In the genomic region with DNA sequence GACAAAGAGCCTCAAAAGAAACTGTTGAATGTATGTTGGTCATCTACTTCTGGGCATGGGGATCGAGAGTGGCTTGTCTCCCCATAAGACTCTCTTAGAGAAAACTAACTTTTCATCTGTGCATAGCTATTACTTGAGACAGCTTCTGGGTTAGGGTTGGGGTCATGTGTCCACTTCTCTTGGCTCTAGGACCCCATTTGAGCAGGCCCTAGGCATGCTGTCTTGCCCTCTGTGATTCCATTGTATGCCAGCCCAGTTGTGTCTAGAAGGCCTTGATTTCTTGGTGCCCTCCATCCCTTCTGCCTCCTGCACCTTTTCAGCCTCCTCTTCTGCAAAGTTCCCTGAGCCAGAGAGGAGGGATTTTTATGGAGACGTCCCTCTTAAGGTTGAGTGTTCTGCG, we compare ENCODE assay signal across 29 mouse cellular contexts.
"Had no signal": no experiment of that assay in that cellular context is flagged by ENCODE, and none has a peak within 500 bp of the region (broad histone marks: within the 10 kb centered on the region; RNA-seq: fewer than 3 reads in every experiment).

No protein-coding gene starts in this region.

- H3K27me3 ChIP-seq: limb, embryonic 12.5 days; limb, embryonic 13.5 days; limb, embryonic 15.5 days; liver, embryonic 12.5 days; liver, embryonic 13.5 days; liver, embryonic 15.5 days; lung, embryonic 15.5 days; midbrain, embryonic 12.5 days; midbrain, embryonic 13.5 days; midbrain, embryonic 15.5 days had no signal

- H3K4me1 ChIP-seq: limb, embryonic 10.5 days; limb, embryonic 12.5 days; limb, embryonic 13.5 days; limb, embryonic 15.5 days; liver, embryonic 12.5 days; liver, embryonic 13.5 days; liver, embryonic 15.5 days; lung, embryonic 15.5 days; megakaryocyte, embryonic 14.5 days; midbrain, embryonic 10.5 days; midbrain, embryonic 12.5 days; midbrain, embryonic 13.5 days; midbrain, embryonic 15.5 days had no signal

- H3K36me3 ChIP-seq: limb, embryonic 10.5 days; limb, embryonic 12.5 days; limb, embryonic 13.5 days; limb, embryonic 15.5 days; liver, embryonic 12.5 days; liver, embryonic 13.5 days; liver, embryonic 15.5 days; lung, embryonic 15.5 days; midbrain, embryonic 10.5 days; midbrain, embryonic 12.5 days; midbrain, embryonic 13.5 days; midbrain, embryonic 15.5 days had no signal

- H3K4me2 ChIP-seq: limb, embryonic 12.5 days; limb, embryonic 13.5 days; limb, embryonic 15.5 days; liver, embryonic 11.5 days; liver, embryonic 12.5 days; liver, embryonic 13.5 days; liver, embryonic 15.5 days; lung, embryonic 14.5 days; lung, embryonic 15.5 days; midbrain, embryonic 11.5 days; midbrain, embryonic 12.5 days; midbrain, embryonic 13.5 days; midbrain, embryonic 15.5 days had no signal

- H3K27ac ChIP-seq: limb, embryonic 10.5 days; limb, embryonic 12.5 days; limb, embryonic 13.5 days; limb, embryonic 15.5 days; liver, embryonic 12.5 days; liver, embryonic 13.5 days; liver, embryonic 14.5 days; liver, embryonic 15.5 days; lung, embryonic 15.5 days; macrophage; midbrain, embryonic 10.5 days; midbrain, embryonic 12.5 days; midbrain, embryonic 13.5 days; midbrain, embryonic 15.5 days had no signal

- H3K9ac ChIP-seq: limb, embryonic 12.5 days; limb, embryonic 13.5 days; limb, embryonic 15.5 days; liver, embryonic 12.5 days; liver, embryonic 13.5 days; liver, embryonic 14.5 days; liver, embryonic 15.5 days; liver, postnatal 0 days; lung, embryonic 14.5 days; lung, embryonic 15.5 days; midbrain, embryonic 12.5 days; midbrain, embryonic 13.5 days; midbrain, embryonic 15.5 days had no signal

- H3K9me3 ChIP-seq: limb, embryonic 10.5 days; limb, embryonic 12.5 days; limb, embryonic 13.5 days; limb, embryonic 15.5 days; liver, embryonic 12.5 days; liver, embryonic 13.5 days; liver, embryonic 15.5 days; lung, embryonic 15.5 days; midbrain, embryonic 10.5 days; midbrain, embryonic 12.5 days; midbrain, embryonic 13.5 days; midbrain, embryonic 15.5 days had no signal

- H3K4me3 ChIP-seq: limb, embryonic 10.5 days; limb, embryonic 12.5 days; limb, embryonic 13.5 days; limb, embryonic 15.5 days; liver, embryonic 12.5 days; liver, embryonic 13.5 days; liver, embryonic 15.5 days; lung, embryonic 15.5 days; megakaryocyte, embryonic 14.5 days; midbrain, embryonic 10.5 days; midbrain, embryonic 12.5 days; midbrain, embryonic 13.5 days; midbrain, embryonic 15.5 days; myocyte had no signal

- DNase-seq: left cerebral cortex, postnatal 4 days; liver; liver, embryonic 13.5 days; liver, postnatal 0 days; lung, adult 18-20 months; lung, adult 2 months; lung, embryonic 14.5 days; lung, postnatal 10 days; lung, postnatal 14 days; lung, postnatal 36 days; lung, postnatal 4 days; midbrain, embryonic 14.5 days had no signal
